Mouse (Mus musculus): ENCODE data around the gene Alox12. TPM values are rescaled to one million over a fixed set of nuclear protein-coding genes. Genes with fewer than 3 reads are reported as not detected.

Gene Alox12
- polyA plus RNA-seq, 1 experiment from 2014 or later, result 3.8 TPM

DNA sequence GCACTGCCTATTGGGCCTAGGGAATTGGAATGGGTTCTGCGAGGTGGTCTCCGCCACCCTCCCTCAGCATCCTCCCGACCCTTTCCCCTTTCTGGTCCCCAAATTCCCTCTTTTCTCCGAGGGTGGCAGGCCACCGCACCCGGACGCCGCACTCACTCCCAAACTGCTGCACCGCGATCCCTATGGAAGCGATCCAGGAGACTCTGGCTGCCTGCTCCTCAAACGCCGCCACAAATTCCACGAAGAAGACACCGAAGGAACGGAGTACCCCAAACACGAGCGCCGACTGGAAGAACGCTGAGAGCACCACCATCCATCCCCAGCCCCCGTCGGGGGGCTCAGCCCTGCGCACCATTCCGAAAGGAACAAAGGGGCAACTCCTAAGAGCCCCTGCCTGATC lies 34.8 kb downstream of the Alox12 start:
- ATAC-seq (replicated peaks; ENCODE audit: low FRiP score, low read depth), result no peak
- Histone ChIP-seq H3K4me2 (ENCODE audit: low read length) (peak overlapping the region; percentile 82), H3K9ac (ENCODE audit: low read depth, low read length) (peak overlapping the region; percentile 59), H3K4me1 (replicated peaks; ENCODE audit: insufficient read depth, low read length) (no peaks in the 10 kb centered on the region), H3K4me3 (replicated peaks; ENCODE audit: low read depth, low read length) (peak overlapping the region; percentile 39), H3K9me3 (replicated peaks; ENCODE audit: low read length) (no peaks in the 10 kb centered on the region), H3K36me3 (ENCODE audit: insufficient read depth, low read length) (no peaks in the 10 kb centered on the region), H3K27me3 (ENCODE audit: insufficient read depth, low read length) (peaks cover 5% of the 10 kb centered on the region), H3K27ac (peak overlapping the region; percentile 81)
- TF ChIP-seq CTCF (IDR thresholded peaks at IDR 0.05; ENCODE audit: low read depth), result no peak
- 2% methylated on average over 24 of the region's 24 CpGs for WGBS
- no peak for DNase-seq (ENCODE audit: low spot score)

- peaks cover 6% of the 10 kb centered on the region for H3K27me3 ChIP-seq (ENCODE audit: insufficient read depth, low read length)
- peak overlapping the region; percentile 59 for H3K9ac ChIP-seq (ENCODE audit: low read depth, low read length)
- peak overlapping the region; percentile 39 for H3K4me3 ChIP-seq (replicated peaks; ENCODE audit: low read depth, low read length)
- no peaks in the 10 kb centered on the region for H3K9me3 ChIP-seq (replicated peaks; ENCODE audit: low read length)
- ATAC-seq (replicated peaks; ENCODE audit: low FRiP score, low read depth) (no peak), DNase-seq (ENCODE audit: low spot score) (no peak)
- peak overlapping the region; percentile 81; the same call in 1 of the 2 replicates for H3K27ac ChIP-seq
- WGBS, result 60% methylated on average over 7 of the region's 7 CpGs
- H3K4me1 ChIP-seq (replicated peaks; ENCODE audit: insufficient read depth, low read length), result peaks cover 3% of the 10 kb centered on the region; the same call in 1 of the 2 replicates
- TF ChIP-seq CTCF (IDR thresholded peaks at IDR 0.05; ENCODE audit: low read depth), result no peak
- peak overlapping the region; percentile 82 for H3K4me2 ChIP-seq (ENCODE audit: low read length)
- H3K36me3 ChIP-seq (ENCODE audit: insufficient read depth, low read length), result no peaks in the 10 kb centered on the region
Measured at GRCm38 (mm10) chr11:70219873-70220272, 35.3 kb downstream of the Alox12 start.

DNA sequence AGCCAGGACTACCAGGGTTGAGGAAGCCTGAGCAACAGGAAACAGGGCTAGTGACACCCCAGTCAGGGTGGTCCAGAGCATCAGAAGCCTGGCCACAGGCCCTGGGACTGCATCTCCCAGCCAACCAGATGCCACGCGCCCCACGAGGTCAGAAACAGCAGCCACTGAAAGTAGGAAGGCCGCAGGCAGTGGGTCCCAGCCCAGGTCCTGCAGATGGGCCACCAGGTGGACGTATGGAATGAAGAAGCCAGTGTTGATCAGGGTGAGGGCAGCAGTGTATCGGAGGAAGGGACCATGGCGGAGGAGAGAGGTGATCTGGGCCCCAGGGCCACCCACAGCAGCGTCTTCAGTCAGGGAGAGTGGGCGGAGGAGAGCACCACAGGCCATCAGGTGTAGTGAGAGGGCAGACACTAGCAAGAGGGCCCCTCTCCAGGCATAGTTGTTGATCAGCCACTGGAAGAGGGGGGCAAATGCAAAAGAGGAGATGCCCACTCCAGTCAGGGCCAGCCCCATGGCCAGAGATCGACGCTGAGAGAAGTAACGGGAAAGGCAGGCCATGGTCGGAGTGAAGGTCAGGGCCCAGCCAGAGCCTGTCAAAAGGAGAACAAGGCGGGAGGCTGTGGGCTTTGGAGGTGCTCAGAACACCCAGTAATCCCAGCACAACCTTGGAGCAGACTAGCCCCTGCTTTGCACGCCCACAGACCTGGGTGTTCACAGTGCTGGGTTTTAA lies 36.2 kb downstream of the Alox12 start:
- H3K4me2 ChIP-seq (ENCODE audit: low read length), result peak overlapping the region; percentile 82; the same call in 1 of the 2 replicates
- DNase-seq (ENCODE audit: low spot score) (no peak), ATAC-seq (replicated peaks; ENCODE audit: low FRiP score, low read depth) (no peak)
- H3K27ac ChIP-seq, result peak overlapping the region; percentile 14; the same call in 1 of the 2 replicates
- no peak overlapping the region for H3K9ac ChIP-seq (ENCODE audit: low read depth, low read length)
- no peak overlapping the region for H3K4me3 ChIP-seq (replicated peaks; ENCODE audit: low read depth, low read length)
- no peaks in the 10 kb centered on the region for H3K9me3 ChIP-seq (replicated peaks; ENCODE audit: low read length)
- H3K4me1 ChIP-seq (replicated peaks; ENCODE audit: insufficient read depth, low read length), result peaks cover 12% of the 10 kb centered on the region
- no peak for TF ChIP-seq CTCF (IDR thresholded peaks at IDR 0.05; ENCODE audit: low read depth)
- H3K27me3 ChIP-seq (ENCODE audit: insufficient read depth, low read length), result peaks cover 8% of the 10 kb centered on the region
- H3K36me3 ChIP-seq (ENCODE audit: insufficient read depth, low read length), result no peaks in the 10 kb centered on the region
- 85% methylated on average over 15 of the region's 15 CpGs for WGBS

- WGBS, result 56% methylated on average over 4 of the region's 4 CpGs
- H3K9me3 ChIP-seq (replicated peaks; ENCODE audit: low read length), result no peaks in the 10 kb centered on the region
- DNase-seq (ENCODE audit: low spot score) (no peak), ATAC-seq (replicated peaks; ENCODE audit: low FRiP score, low read depth) (no peak)
- H3K4me2 ChIP-seq (ENCODE audit: low read length), result no peak overlapping the region
- H3K4me3 ChIP-seq (replicated peaks; ENCODE audit: low read depth, low read length), result no peak overlapping the region
- no peak overlapping the region for H3K9ac ChIP-seq (ENCODE audit: low read depth, low read length)
- no peaks in the 10 kb centered on the region for H3K36me3 ChIP-seq (ENCODE audit: insufficient read depth, low read length)
- peaks cover 16% of the 10 kb centered on the region for H3K4me1 ChIP-seq (replicated peaks; ENCODE audit: insufficient read depth, low read length)
- peak overlapping the region; percentile 39 for H3K27ac ChIP-seq
- peaks cover 8% of the 10 kb centered on the region for H3K27me3 ChIP-seq (ENCODE audit: insufficient read depth, low read length)
- TF ChIP-seq CTCF (IDR thresholded peaks at IDR 0.05; ENCODE audit: low read depth), result no peak
Measured at GRCm38 (mm10) chr11:70218039-70218438, 37.1 kb downstream of the Alox12 start.

DNA sequence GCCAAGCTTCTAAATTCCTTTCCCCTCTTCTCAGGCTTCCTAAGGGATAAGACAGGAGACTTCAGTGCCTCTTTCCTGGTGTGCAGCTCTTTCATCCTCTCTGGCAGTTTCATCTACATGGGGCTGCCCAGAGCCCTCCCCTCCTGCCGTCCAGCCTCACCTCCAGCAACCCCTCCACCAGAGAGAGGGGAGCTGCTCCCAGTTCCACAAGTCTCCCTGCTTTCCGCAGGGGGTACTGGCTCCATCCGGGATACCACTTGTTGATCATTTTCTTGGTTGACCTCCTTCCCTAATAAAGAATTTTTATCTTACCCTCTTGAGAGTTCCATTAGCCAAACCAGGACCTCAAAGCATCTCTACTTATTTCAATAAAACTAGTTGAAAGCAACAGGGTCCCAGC lies 39.0 kb downstream of the Alox12 start:
- no peak overlapping the region for H3K4me2 ChIP-seq (ENCODE audit: low read length)
- TF ChIP-seq CTCF (IDR thresholded peaks at IDR 0.05; ENCODE audit: low read depth), result no peak
- H3K9me3 ChIP-seq (replicated peaks; ENCODE audit: low read length), result no peaks in the 10 kb centered on the region
- no peak for ATAC-seq (replicated peaks; ENCODE audit: low FRiP score, low read depth)
- no peak overlapping the region for H3K9ac ChIP-seq (ENCODE audit: low read depth, low read length)
- peaks cover 8% of the 10 kb centered on the region for H3K27me3 ChIP-seq (ENCODE audit: insufficient read depth, low read length)
- WGBS, result 79% methylated on average over 3 of the region's 3 CpGs
- peaks cover 16% of the 10 kb centered on the region for H3K4me1 ChIP-seq (replicated peaks; ENCODE audit: insufficient read depth, low read length)
- H3K36me3 ChIP-seq (ENCODE audit: insufficient read depth, low read length), result no peaks in the 10 kb centered on the region
- no peak overlapping the region for H3K4me3 ChIP-seq (replicated peaks; ENCODE audit: low read depth, low read length)
- no peak for DNase-seq (ENCODE audit: low spot score)
- no peak overlapping the region for H3K27ac ChIP-seq

GRCm38 (mm10) chr11:70215301-70215700 lies 39.9 kb downstream of the Alox12 start:
- H3K4me2 ChIP-seq (ENCODE audit: low read length), result peak overlapping the region; percentile 50; the same call in 1 of the 2 replicates
- H3K4me3 ChIP-seq (replicated peaks; ENCODE audit: low read depth, low read length), result no peak overlapping the region
- no peak for TF ChIP-seq CTCF (IDR thresholded peaks at IDR 0.05; ENCODE audit: low read depth)
- peaks cover 16% of the 10 kb centered on the region for H3K4me1 ChIP-seq (replicated peaks; ENCODE audit: insufficient read depth, low read length)
- DNase-seq (ENCODE audit: low spot score), result no peak
- H3K9ac ChIP-seq (ENCODE audit: low read depth, low read length), result no peak overlapping the region
- no peaks in the 10 kb centered on the region for H3K9me3 ChIP-seq (replicated peaks; ENCODE audit: low read length)
- WGBS, result 15% methylated on average over 22 of the region's 22 CpGs
- no peaks in the 10 kb centered on the region for H3K36me3 ChIP-seq (ENCODE audit: insufficient read depth, low read length)
- no peak for ATAC-seq (replicated peaks; ENCODE audit: low FRiP score, low read depth)
- peaks cover 8% of the 10 kb centered on the region for H3K27me3 ChIP-seq (ENCODE audit: insufficient read depth, low read length)
- no peak overlapping the region for H3K27ac ChIP-seq

All from kidney, postnatal 0 days (tissue).